Mouse (Mus musculus) heart, postnatal 0 days (tissue): ENCODE measurements around the gene Selenom.

Source experiments
- CTCF ChIP-seq: IDR thresholded peaks from 2 replicates; pipeline ENCODE4 v1.5.1; 2016; ENCODE audit warnings: antibody characterized with exemption, control low read depth, low read depth
- EP300 ChIP-seq: IDR thresholded peaks from 2 replicates; pipeline ENCODE4 v1.6.1; 2016; ENCODE audit warnings: antibody characterized with exemption, low read depth

DNA sequence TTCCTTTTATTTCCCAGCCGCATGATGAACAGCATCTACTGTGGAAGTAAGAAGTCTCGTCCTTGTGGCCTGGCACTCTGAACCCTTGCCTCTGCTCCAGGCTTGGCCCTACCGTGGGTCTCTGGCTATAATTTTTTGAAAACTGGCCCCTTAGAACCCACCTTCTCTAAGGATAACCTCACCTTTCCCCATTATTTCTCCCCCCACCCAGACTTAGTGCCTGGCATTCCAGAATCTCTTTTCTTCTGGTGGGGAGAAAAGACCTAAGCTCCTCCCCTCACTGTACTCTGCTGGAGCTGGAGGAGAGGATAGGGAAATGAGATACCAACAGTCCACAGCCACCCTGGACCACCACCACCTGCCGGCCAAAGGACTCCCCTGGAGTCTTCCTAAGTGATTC is 732 bp downstream of the Selenom start:
- TF ChIP-seq CTCF (no peak), EP300 (no peak)
